Mouse (Mus musculus) adrenal gland, adult 2 months (tissue): Measurements from ENCODE around the gene Dnajb2. TPM values are rescaled to one million over a fixed set of nuclear protein-coding genes. Genes with fewer than 3 reads are reported as not detected.

Experiments used
- DNase-seq: peaks from one replicate; pipeline ENCODE4 v3.0.0; 2021
- microRNA-seq, 2 experiments: library from miRNA; unstranded; fragments of <30 nt; microRNA quantifications; one replicate each; pipeline ENCODE4 v1.2.0; 2021
- polyA plus RNA-seq: library from polyadenylated mRNA; depleted of rRNA; stranded (reverse); fragments of >200 nt; gene quantifications from 2 replicates; pipeline ENCODE4 v1.2.3, GENCODE M21; 2012; rRNA removed
- total RNA-seq, 2 experiments: library from RNA; stranded (reverse); gene quantifications; 2 replicates each; pipeline ENCODE4 v1.2.3; 2021

Gene Dnajb2
- total and polyA plus RNA-seq, 3 experiments, result 58.4 to 111 (median 89.1) TPM

DNA sequence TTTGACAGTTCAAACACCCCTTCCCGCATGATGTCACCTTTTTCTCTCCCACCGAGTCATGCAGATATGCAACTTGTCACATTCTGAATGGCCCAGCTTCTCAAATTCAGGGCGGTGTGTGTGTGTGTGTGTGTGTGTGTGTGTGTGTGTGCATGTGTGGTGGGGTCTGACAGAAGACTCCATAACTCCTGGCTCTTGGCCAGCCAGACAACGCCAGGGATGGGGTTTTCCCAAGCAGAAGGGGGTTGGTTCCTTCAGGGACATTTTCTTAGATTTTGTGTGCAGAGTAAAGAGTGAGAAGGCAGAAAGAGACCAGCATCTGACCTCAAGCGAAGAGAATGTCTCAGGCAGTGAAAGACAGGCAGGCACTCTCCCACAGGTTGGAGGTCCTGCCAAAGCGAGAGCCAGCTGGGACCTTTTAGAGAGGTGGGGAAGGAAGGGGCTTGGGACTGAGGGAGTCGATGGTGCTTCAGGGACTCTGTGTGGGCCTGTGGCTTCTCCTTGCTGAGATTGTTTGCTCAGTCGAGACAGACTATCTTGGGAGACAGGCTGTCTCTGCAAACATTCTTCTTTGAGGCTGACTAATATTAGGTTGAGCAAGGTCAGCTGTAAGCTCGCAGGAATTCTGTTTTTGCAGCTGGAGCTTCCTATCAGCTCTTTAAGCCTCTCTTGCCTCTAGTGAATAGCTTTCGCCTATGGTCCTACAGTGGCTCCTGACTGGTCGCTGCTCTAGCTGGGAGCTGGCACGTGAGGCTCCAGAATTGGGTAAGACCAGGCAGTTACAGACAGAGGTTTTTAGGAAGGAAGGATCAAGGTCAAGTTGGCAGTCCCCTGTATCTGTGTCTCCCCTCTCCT, 56.5 kb downstream of the Dnajb2 start:
- peak; percentile 46 for DNase-seq

DNA sequence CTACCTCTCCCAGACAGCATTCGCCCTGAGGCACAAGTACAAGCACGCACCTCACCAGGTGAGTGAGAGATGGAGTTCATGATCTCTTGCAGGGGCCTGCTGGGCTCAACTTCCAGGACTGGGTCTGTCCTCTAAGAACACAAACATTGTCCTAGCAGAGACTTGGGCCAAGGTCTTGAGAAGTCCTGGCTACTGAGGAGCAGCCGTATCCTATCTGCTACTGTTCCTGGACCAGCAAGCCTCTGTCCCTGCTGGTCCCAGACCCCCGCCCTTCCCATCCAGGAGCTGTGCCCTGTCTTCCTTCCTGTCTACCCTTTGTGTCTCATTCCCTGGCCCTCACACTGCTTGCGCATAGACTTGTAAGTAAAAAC, 57.1 kb downstream of the Dnajb2 start:
- no peak for DNase-seq

DNA sequence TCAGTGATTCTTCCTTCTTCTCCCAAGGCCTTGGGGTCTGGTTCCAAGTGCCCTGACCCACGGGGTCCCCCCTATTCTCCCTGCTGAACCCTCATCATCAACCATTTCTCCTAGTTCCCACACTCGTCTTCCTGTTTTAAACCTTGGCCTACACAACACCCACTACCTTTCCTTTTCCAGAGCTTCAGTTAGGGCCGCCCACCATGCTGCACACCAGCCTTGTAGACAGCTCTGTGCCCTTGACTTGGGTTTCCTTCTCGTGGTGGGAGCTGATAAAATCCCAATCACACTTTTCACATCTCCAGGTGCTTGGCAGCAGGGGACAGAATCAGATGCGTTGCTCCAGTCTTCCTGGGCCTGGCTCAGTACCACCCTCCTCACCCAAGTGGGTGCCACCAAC, 58.1 kb downstream of the Dnajb2 start:
- DNase-seq, result no peak

Small RNAs within 50 kb of the gene (microRNA-seq; reads per million reads assigned to microRNA genes)
- gene Gm27943, result 0 reads per million in 2 experiments

Other genes starting within 250 kb of the Dnajb2 start
- 1 to 10 TPM; 5.7 to 8.8 TPM for gene Nhej1, start 111.2 kb upstream of the Dnajb2 start, total RNA-seq
- 3.4 and 3.5 TPM in 2 replicates for gene Nhej1, start 111.2 kb upstream of the Dnajb2 start, polyA plus RNA-seq
- under 1 TPM; 0.23 to 0.41 TPM for gene Slc23a3, start 102.5 kb upstream of the Dnajb2 start, total RNA-seq
- 0.36 and 0.46 TPM in 2 replicates for gene Slc23a3, start 102.5 kb upstream of the Dnajb2 start, polyA plus RNA-seq
- 10 to 100 TPM; 27.3 to 33.9 TPM for gene Cnppd1, start 93.7 kb upstream of the Dnajb2 start, total RNA-seq
- 36.3 and 37.6 TPM in 2 replicates for gene Cnppd1, start 93.7 kb upstream of the Dnajb2 start, polyA plus RNA-seq
- gene Retreg2, start 93.6 kb upstream of the Dnajb2 start, total RNA-seq, result 100 to 1,000 TPM in 1 of 2 experiments, 10 to 100 TPM in 1; 80.4 to 101 TPM
- gene Retreg2, start 93.6 kb upstream of the Dnajb2 start, polyA plus RNA-seq, result 127 and 143 TPM in 2 replicates
- 10 to 100 TPM; 33.1 to 36.8 TPM for gene Zfand2b, start 67.8 kb upstream of the Dnajb2 start, total RNA-seq
- gene Zfand2b, start 67.8 kb upstream of the Dnajb2 start, polyA plus RNA-seq, result 63.1 and 68.5 TPM in 2 replicates
- 10 to 100 TPM; 24.2 to 31.7 TPM for gene Abcb6, start 56.0 kb upstream of the Dnajb2 start, total RNA-seq
- gene Abcb6, start 56.0 kb upstream of the Dnajb2 start, polyA plus RNA-seq, result 23.2 and 23.3 TPM in 2 replicates
- 10 to 100 TPM; 14.1 to 14.4 TPM for gene Ankzf1, start 44.3 kb upstream of the Dnajb2 start, total RNA-seq
- 11.5 and 13.3 TPM in 2 replicates for gene Ankzf1, start 44.3 kb upstream of the Dnajb2 start, polyA plus RNA-seq
- gene Atg9a, start 44.2 kb upstream of the Dnajb2 start, total RNA-seq, result 10 to 100 TPM; 41.7 to 44.5 TPM
- gene Atg9a, start 44.2 kb upstream of the Dnajb2 start, polyA plus RNA-seq, result 78.5 and 89.9 TPM in 2 replicates
- gene Glb1l, start 25.6 kb upstream of the Dnajb2 start, total RNA-seq, result 10 to 100 TPM; 16.0 to 23.1 TPM
- gene Glb1l, start 25.6 kb upstream of the Dnajb2 start, polyA plus RNA-seq, result 7.4 and 7.7 TPM in 2 replicates
- gene Stk16, start 25.6 kb upstream of the Dnajb2 start, total RNA-seq, result 100 to 1,000 TPM; 106 to 109 TPM
- 228 and 249 TPM in 2 replicates for gene Stk16, start 25.6 kb upstream of the Dnajb2 start, polyA plus RNA-seq
- gene Tuba4a, start 16.5 kb upstream of the Dnajb2 start, total RNA-seq, result 10 to 100 TPM; 55.4 to 73.0 TPM
- gene Tuba4a, start 16.5 kb upstream of the Dnajb2 start, polyA plus RNA-seq, result 10.8 and 11.2 TPM in 2 replicates
- gene A630095N17Rik, start 4.3 kb upstream of the Dnajb2 start, total RNA-seq, result not detected
- not detected in 2 replicates for gene A630095N17Rik, start 4.3 kb upstream of the Dnajb2 start, polyA plus RNA-seq
- gene Ptprn, start 28.1 kb downstream of the Dnajb2 start, total RNA-seq, result 10 to 100 TPM; 43.6 to 83.6 TPM
- gene Ptprn, start 28.1 kb downstream of the Dnajb2 start, polyA plus RNA-seq, result 41.5 and 52.0 TPM in 2 replicates
- 100 to 1,000 TPM; 127 to 192 TPM for gene Resp18, start 42.0 kb downstream of the Dnajb2 start, total RNA-seq
- gene Resp18, start 42.0 kb downstream of the Dnajb2 start, polyA plus RNA-seq, result 46.3 and 69.6 TPM in 2 replicates
- 100 to 1,000 TPM in 1 of 2 experiments, 10 to 100 TPM in 1; 85.2 to 100 TPM for gene Dnpep, start 81.6 kb downstream of the Dnajb2 start, total RNA-seq
- 149 and 179 TPM in 2 replicates for gene Dnpep, start 81.6 kb downstream of the Dnajb2 start, polyA plus RNA-seq
- gene Des, start 123.9 kb downstream of the Dnajb2 start, total RNA-seq, result 10 to 100 TPM; 16.6 to 31.8 TPM
- gene Des, start 123.9 kb downstream of the Dnajb2 start, polyA plus RNA-seq, result 17.2 and 18.6 TPM in 2 replicates
- gene Speg, start 138.9 kb downstream of the Dnajb2 start, total RNA-seq, result 10 to 100 TPM in 1 of 2 experiments, 1 to 10 TPM in 1; 9.9 to 15.2 TPM
- gene Speg, start 138.9 kb downstream of the Dnajb2 start, polyA plus RNA-seq, result 56.5 and 93.7 TPM in 2 replicates
- 10 to 100 TPM; 69.1 to 77.7 TPM for gene Gmppa, start 199.5 kb downstream of the Dnajb2 start, total RNA-seq
- 137 and 189 TPM in 2 replicates for gene Gmppa, start 199.5 kb downstream of the Dnajb2 start, polyA plus RNA-seq
- 1 to 10 TPM; 3.7 to 6.8 TPM for gene Asic4, start 214.0 kb downstream of the Dnajb2 start, total RNA-seq
- gene Asic4, start 214.0 kb downstream of the Dnajb2 start, polyA plus RNA-seq, result 9.5 and 13.6 TPM in 2 replicates
- 10 to 100 TPM; 50.9 to 57.8 TPM for gene Chpf, start 242.9 kb downstream of the Dnajb2 start, total RNA-seq
- gene Chpf, start 242.9 kb downstream of the Dnajb2 start, polyA plus RNA-seq, result 250 and 268 TPM in 2 replicates
- gene Tmem198, start 243.1 kb downstream of the Dnajb2 start, total RNA-seq, result 1 to 10 TPM; 2.5 to 2.8 TPM
- 15.0 and 17.4 TPM in 2 replicates for gene Tmem198, start 243.1 kb downstream of the Dnajb2 start, polyA plus RNA-seq